8 mouse cellular contexts compared by ENCODE assay signal in the genomic region with DNA sequence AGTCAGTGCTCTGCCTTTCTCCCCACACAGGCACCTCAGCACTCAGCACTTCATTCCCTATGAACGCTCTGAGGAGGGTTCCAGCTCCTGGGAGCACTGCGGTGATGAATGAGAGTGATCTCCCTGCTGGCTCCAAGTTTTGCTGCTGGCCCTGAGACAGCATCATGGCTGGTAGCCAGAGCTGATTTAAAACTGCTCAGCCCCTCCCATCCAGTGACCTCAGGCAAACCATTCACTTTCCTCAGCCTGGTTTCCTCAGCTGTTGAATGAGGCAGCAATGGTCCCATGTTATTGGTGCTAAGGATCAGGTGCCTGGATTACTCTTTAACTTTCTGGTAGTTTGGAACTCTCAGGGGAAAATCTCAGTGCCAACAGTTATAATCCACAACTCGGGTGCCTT. TPM values are rescaled to one million over a fixed set of nuclear protein-coding genes. Genes with fewer than 3 reads are reported as not detected.
DNase-seq lines count a peak whose midpoint lies in the region; ATAC-seq lines count a peak whose summit lies in the region.

Gene Chrna4, minus strand, starts transcription at position 110 of the 400 bp plus-strand sequence.

- no peak for DNase-seq in layer of hippocampus, adult 18-20 months (ENCODE audit: low spot score in 2 of 2)
- DNase-seq in layer of hippocampus, adult 9-10 months (ENCODE audit: low spot score): no peak
- peak; percentile 56 for DNase-seq in adrenal gland, postnatal 25 days
- DNase-seq in left cerebral cortex, postnatal 36 days (ENCODE audit: low spot score in 2 of 2): no peak
- DNase-seq in urinary bladder, postnatal 10 days (ENCODE audit: low spot score): no peak
- DNase-seq in right cerebral cortex, postnatal 10 days (ENCODE audit: low spot score in 2 of 2): no peak
- no peak for DNase-seq in spleen, adult 18-20 months

- H3K36me3 ChIP-seq in hindbrain, embryonic 12.5 days: no peaks in the 10 kb centered on the region

- intact Hi-C loops in left cerebral cortex, postnatal 36 days (cut with DNase I): no loop called here

- peaks cover 51% of the 10 kb centered on the region for H3K4me1 ChIP-seq in hindbrain, embryonic 12.5 days

- no peaks in the 10 kb centered on the region for H3K9me3 ChIP-seq in hindbrain, embryonic 12.5 days (replicated peaks)

- no peak within 1 kb of the TSS for H3K4me3 ChIP-seq in hindbrain, embryonic 12.5 days

- H3K27me3 ChIP-seq in hindbrain, embryonic 12.5 days: peaks cover 21% of the 10 kb centered on the region

- H3K9ac ChIP-seq in hindbrain, embryonic 12.5 days: 0 out of 2 replicates have a peak within 1 kb of the TSS, but pooled peaks have one; percentile 13

- 39% methylated on average over 3 of the region's 3 CpGs for WGBS in hindbrain, embryonic 12.5 days

- no peak for ATAC-seq in hindbrain, embryonic 12.5 days (ENCODE audit: low FRiP score)

- H3K27ac ChIP-seq in hindbrain, embryonic 12.5 days: peak within 1 kb of the TSS; percentile 56

- no peak within 1 kb of the TSS for H3K4me2 ChIP-seq in hindbrain, embryonic 12.5 days (replicated peaks)

RNA-seq across cellular contexts. Expression of gene Chrna4, which starts in this region (rescaled TPM):
- total RNA-seq in layer of hippocampus, adult 18-20 months (2021): 10 to 100 TPM; 15.7 to 19.6 TPM
- 9.9 and 19.2 TPM in 2 replicates for total RNA-seq in adrenal gland, postnatal 25 days (2021)
- 44.6 and 47.0 TPM in 2 replicates for polyA plus RNA-seq in hindbrain, embryonic 12.5 days (2016; fragmentation: Nextera tagmentation; extraction: Ambion mirVana)
- 10 to 100 TPM; 36.3 to 45.4 TPM for total RNA-seq in left cerebral cortex, postnatal 36 days (2021)
